Mouse (Mus musculus) subcutaneous adipose tissue, adult 2 months (tissue): ENCODE data around the gene Hypk. TPM values are rescaled to one million over a fixed set of nuclear protein-coding genes. Genes with fewer than 3 reads are reported as not detected.

Experiments used
- polyA plus RNA-seq: library from polyadenylated mRNA; depleted of rRNA; stranded (reverse); fragments of >200 nt; gene quantifications from 2 replicates; pipeline ENCODE4 v1.2.3, GENCODE M21; 2012; ENCODE audit warnings: low replicate concordance; rRNA removed

The Hypk gene
- polyA plus RNA-seq: 7.2 and 9.2 TPM in 2 replicates

DNA sequence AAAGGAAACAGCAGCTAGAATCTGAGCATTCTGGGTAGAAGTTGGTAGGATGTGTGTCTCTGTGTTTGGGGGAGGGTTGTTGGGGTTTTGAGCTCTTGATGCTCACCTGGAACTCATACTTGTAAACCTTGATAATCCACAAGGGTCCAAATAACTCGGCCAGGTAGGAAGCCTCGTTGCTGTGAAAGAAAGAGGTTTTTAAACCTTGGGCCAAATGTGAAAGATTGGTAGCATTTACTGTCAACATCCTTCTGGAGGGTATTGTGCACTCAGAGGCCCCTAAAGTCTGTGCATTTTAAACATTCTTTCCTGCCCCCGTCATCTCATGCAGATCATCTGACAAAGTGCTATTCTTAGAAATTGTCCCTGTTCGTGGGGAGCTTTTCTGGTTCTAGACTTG, at the start of gene Hypk:
TSS of gene Hypk (plus strand) at position 301 of the 400 bp plus-strand sequence.

DNA sequence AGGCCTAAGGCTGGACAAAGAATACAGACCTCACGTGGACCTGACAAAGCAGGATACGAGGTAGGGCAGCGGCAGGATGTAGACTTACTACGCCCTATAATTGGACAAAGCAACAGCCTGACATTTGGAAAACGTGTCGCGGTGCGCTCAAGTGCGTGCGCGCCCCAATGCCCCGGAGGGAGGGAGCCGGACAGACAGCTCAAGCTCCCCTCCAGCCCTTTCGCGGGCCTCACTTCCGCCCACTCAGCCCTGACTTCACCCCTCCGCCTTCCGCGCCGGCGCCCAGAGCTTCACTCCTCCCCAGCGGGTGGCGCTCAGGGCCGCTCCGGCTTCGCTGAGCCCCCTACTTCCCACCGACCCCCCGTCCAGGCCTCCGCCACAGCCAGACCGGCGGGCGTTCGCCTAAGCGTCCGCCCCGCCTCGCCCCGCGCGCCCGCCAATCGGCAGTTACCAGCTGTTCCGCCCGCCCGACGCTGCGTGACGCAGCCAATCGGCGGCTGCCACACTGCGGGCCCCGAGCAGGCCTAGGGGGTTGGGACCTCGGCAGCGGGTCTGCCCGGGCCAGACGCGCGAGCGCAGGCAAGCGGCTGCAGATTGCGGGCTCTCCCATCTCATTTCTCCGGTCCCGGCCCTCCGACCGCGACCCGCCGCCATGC, 39.6 kb upstream of the Hypk start, which contains the start of the genes Pdia3 and Catsper2:
TSS of gene Pdia3 (plus strand) at position 389 of the 656 bp plus-strand sequence.
TSS of gene Catsper2 (minus strand) at position 406 of the 656 bp plus-strand sequence.

DNA sequence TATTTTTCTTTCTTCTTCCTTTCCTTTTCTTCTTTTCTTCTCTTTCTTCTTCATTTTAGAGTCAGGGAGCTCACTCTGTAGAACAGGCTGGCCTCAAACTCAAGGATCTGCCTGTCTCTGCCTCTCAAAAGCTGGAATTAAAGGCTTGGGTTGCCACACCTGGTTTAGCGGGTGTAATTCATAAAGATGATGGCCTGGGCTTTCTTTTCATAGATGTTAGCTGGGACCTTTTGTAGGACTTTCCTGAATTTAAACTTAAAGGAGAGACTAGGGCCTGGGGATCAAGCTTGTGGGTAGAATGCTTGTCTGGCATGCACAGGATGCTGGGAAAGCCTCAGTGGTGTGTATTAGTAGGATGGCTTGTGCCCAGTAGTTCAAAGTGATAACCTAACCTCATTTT, 8.9 kb upstream of the Hypk start, which contains the start of gene Ell3:
TSS of gene Ell3 (minus strand) at position 101 of the 400 bp plus-strand sequence.

DNA sequence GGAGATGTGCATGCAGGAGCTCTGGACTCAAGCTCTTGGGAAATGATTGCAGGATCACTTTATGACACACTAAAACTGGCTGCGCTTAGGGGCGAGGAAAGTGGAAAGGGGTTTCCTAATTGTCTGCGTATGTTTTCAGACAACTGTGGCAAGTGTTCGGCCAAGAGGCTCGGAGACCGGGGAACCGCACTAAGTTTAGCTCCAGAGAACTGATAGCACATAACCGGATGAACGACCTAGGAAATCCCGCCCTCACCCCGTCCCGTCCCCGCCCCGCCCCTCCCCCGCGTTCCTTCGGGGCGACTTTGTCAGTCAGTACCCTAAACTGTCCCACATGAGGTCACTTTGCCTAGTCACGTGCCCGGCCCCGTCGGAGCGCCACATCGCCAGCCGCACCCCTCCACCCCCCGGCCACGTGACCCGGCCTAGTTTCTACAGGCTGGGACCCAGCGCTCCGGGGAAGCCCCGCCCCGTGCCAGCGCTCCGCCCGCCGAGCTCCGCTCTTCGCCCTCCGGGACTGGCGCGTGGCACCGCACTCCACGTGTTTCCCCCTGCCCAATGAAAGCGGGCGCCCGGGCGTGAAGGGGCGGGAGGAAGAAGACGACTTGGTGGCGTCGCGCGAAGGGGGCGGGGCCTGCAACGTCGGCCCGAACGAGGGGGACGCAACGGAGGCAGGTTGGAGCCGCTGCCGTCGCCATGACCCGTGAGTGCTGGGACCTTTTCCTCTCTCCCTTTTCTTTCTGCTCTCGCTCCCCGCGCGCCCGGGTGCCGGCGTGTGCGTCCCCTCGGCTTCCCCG, 4.2 kb upstream of the Hypk start, which contains the start of gene Serf2:
TSS of gene Serf2 (plus strand) at position 457 of the 797 bp plus-strand sequence.

DNA sequence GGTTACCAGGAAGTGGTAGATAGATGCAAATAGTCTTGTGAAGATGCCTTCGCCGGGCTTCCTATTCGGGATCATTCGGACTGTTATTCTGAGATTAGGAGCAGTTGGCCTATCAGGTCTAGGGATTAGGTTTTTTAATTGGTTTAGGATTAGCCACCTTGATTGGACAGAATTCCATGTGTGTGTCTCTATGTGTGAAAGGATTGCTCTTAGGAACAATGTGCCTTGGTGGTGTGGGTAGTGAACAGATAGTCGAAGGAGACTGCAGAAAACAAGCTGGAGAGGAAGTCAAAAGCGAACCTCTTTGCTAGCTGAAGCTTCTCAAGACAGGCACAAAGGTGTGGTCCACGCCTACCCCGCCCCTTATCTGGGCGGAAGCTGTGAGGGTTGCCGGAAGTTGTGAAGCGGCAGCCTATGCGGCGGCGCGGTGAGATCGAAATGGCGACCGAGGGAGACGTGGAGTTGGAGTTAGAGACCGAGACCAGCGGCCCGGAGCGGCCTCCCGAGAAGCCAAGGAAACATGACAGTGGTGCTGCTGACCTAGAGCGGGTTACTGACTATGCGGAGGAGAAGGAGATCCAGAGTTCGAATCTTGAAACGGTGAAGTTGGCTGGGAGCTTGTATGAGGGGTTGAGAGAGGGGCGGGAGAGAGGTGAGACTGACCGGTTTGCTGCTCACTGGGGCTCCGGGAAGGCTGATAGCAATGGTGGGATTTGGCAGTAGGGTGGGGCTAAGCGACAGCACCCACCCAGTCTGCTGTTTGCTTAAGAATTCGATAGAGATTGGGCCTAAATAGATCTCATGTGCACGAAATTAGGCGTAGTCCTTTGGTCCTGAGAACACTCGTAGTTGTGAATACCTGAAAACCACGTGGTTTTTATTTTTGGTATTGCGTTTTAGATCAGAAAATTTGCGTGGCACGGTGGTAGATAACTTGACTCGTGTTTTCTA, 3.9 kb downstream of the Hypk start, which contains the start of gene Serinc4:
TSS of gene Serinc4 (minus strand) at position 90 of the 951 bp plus-strand sequence.

DNA sequence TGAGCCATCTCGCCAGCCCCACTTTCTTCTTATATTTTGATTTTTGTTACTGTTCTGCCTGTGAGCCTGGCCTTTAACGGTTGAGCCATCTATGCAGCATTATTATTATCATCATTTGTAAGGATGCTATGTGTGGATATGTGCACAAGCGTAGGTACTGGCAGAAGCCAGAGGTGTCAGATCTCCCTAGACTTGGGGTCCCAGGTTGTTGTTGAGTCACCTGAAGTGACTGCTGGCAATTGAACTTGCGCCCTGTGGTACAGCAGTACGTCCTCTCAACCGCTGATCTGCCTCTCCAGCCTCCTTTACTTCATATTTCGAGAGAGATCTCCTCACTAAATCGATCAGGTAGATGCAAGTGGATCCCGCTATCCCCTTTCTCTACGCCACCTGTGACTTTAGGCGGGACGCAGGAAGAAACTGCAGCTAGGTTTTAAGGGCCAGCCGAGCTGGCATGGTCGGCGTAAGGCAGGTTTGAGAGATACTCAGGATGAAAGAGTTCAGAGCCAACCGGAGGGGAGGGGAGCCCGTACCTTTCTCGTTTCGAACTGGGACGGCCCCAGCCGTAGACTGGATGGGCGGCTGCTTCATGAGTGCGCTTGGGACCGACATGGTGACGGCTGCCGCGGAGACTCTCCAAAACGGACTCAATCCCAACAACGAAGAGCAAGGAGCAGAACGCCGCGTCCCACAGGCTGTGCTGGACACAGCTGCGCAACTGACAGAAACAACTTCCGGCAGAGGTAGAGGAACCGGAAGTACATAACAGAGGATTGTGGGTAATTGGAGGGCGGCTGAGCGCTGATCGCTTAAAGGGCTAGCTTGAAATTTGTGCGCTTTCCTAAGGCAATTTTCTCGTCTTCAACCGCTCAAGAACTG, 20.4 kb downstream of the Hypk start, which contains the start of gene Mfap1b:
TSS of gene Mfap1b (minus strand) at position 767 of the 879 bp plus-strand sequence.

DNA sequence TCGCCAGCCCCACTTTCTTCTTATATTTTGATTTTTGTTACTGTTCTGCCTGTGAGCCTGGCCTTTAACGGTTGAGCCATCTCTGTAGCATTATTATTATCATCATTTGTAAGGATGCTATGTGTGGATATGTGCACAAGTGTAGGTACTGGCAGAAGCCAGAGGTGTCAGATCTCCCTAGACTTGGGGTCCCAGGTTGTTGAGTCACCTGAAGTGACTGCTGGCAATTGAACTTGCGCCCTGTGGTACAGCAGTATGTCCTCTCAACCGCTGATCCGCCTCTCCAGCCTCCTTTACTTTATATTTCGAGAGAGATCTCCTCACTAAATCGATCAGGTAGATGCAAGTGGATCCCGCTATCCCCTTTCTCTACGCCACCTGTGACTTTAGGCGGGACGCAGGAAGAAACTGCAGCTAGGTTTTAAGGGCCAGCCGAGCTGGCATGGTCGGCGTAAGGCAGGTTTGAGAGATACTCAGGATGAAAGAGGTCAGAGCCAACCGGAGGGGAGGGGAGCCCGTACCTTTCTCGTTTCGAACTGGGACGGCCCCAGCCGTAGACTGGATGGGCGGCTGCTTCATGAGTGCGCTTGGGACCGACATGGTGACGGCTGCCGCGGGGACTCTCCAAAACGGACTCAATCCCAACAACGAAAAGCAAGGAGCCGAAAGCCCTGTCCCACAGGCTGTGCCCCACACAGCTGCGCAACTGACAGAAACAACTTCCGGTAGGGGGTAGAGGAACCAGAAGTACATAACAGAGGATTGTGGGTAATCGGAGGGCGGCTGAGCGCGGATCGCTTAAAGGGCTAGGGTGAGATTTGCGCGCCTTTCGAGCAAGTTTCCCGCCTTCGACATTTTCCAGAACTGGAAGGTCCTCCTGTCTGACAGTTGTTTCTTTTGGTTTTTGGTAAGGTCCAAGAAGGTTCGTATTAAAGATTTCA, 53.1 kb downstream of the Hypk start, which contains the start of the genes Mfap1a and Wdr76:
TSS of gene Mfap1a (minus strand) at position 724 of the 941 bp plus-strand sequence.
TSS of gene Wdr76 (plus strand) at position 782 of the 941 bp plus-strand sequence.

Other genes starting within 250 kb of the Hypk start
- gene Trp53bp1, start 181.9 kb upstream of the Hypk start, polyA plus RNA-seq: 22.0 and 53.0 TPM in 2 replicates
- 4.3 and 18.5 TPM in 2 replicates for gene Map1a, start 163.7 kb upstream of the Hypk start, polyA plus RNA-seq
- 57.7 and 96.8 TPM in 2 replicates for gene Ppip5k1, start 97.9 kb upstream of the Hypk start, polyA plus RNA-seq
- gene Ckmt1, start 95.6 kb upstream of the Hypk start, polyA plus RNA-seq: 0.42 and 25.2 TPM in 2 replicates
- 0.11 TPM in 1 of 2 replicates, not detected in the other for gene Strc, start 66.1 kb upstream of the Hypk start, polyA plus RNA-seq
- 163 and 618 TPM in 2 replicates for gene Pdia3, start 39.5 kb upstream of the Hypk start, polyA plus RNA-seq
- 3.1 and 4.3 TPM in 2 replicates for gene Catsper2, start 39.5 kb upstream of the Hypk start, polyA plus RNA-seq
- 0.26 and 2.6 TPM in 2 replicates for gene Ell3, start 9.0 kb upstream of the Hypk start, polyA plus RNA-seq
- 363 and 470 TPM in 2 replicates for gene Serf2, start 4.1 kb upstream of the Hypk start, polyA plus RNA-seq
- 0.57 and 0.72 TPM in 2 replicates for gene Serinc4, start 3.5 kb downstream of the Hypk start, polyA plus RNA-seq
- 3.8 and 4.4 TPM in 2 replicates for gene Mfap1b, start 20.8 kb downstream of the Hypk start, polyA plus RNA-seq
- 4.0 and 5.1 TPM in 2 replicates for gene Mfap1a, start 53.4 kb downstream of the Hypk start, polyA plus RNA-seq
- 2.5 and 4.3 TPM in 2 replicates for gene Wdr76, start 53.4 kb downstream of the Hypk start, polyA plus RNA-seq